Mouse (Mus musculus): ENCODE measurements at regions not wholly inside any gene's neighbourhood (a gene's known extent, or its start where the extent isn't known, plus 50 kb on each side); places are given as distances from the start of the nearest gene placed in this dataset.

GRCm38 (mm10) chr2:160485515-160485914, 118.7 kb upstream of the Mafb start:
- H3K27ac ChIP-seq (replicated peaks; ENCODE audit: low read depth, low read length) = no peak overlapping the region
- DNase-seq (no peak), ATAC-seq (ENCODE audit: low FRiP score, low TSS enrichment) (no peak)
- no peak overlapping the region for H3K9ac ChIP-seq (replicated peaks; ENCODE audit: low read length)
- H3K9me3 ChIP-seq (ENCODE audit: control insufficient read depth, low read length) = no peaks in the 10 kb centered on the region
- H3K4me1 ChIP-seq (ENCODE audit: control insufficient read depth, insufficient read depth, low read length) = no peaks in the 10 kb centered on the region
- no peak overlapping the region for H3K4me2 ChIP-seq (ENCODE audit: low read length)
- no peak overlapping the region for H3K4me3 ChIP-seq (replicated peaks; ENCODE audit: low read depth, low read length)
- H3K27me3 ChIP-seq (ENCODE audit: control insufficient read depth, insufficient read depth, low read length) = no peaks in the 10 kb centered on the region
- WGBS = 39% methylated on average over 5 of the region's 5 CpGs
- no peaks in the 10 kb centered on the region for H3K36me3 ChIP-seq (ENCODE audit: control insufficient read depth, insufficient read depth, low read length)

GRCm38 (mm10) chr2:160499726-160500125, 132.9 kb upstream of the Mafb start:
- no peak overlapping the region for H3K4me2 ChIP-seq (ENCODE audit: low read length)
- H3K36me3 ChIP-seq (ENCODE audit: control insufficient read depth, insufficient read depth, low read length) = no peaks in the 10 kb centered on the region
- 0 out of 2 replicates have a peak, but pooled peaks cover 7% of the 10 kb centered on the region for H3K4me1 ChIP-seq (ENCODE audit: control insufficient read depth, insufficient read depth, low read length)
- no peak for ATAC-seq (ENCODE audit: low FRiP score, low TSS enrichment)
- H3K9me3 ChIP-seq (ENCODE audit: control insufficient read depth, low read length) = no peaks in the 10 kb centered on the region
- WGBS = 53% methylated on average over 1 of the region's 1 CpGs
- H3K4me3 ChIP-seq (replicated peaks; ENCODE audit: low read depth, low read length) = no peak overlapping the region
- DNase-seq = no peak
- no peak overlapping the region for H3K27ac ChIP-seq (replicated peaks; ENCODE audit: low read depth, low read length)
- no peak overlapping the region for H3K9ac ChIP-seq (replicated peaks; ENCODE audit: low read length)
- no peaks in the 10 kb centered on the region for H3K27me3 ChIP-seq (ENCODE audit: control insufficient read depth, insufficient read depth, low read length)

- peaks cover 12% of the 10 kb centered on the region; the same call in 1 of the 2 replicates for H3K4me1 ChIP-seq (ENCODE audit: control insufficient read depth, insufficient read depth, low read length)
- H3K27ac ChIP-seq (replicated peaks; ENCODE audit: low read depth, low read length) = no peak overlapping the region
- no peaks in the 10 kb centered on the region for H3K27me3 ChIP-seq (ENCODE audit: control insufficient read depth, insufficient read depth, low read length)
- no peaks in the 10 kb centered on the region for H3K9me3 ChIP-seq (ENCODE audit: control insufficient read depth, low read length)
- H3K4me3 ChIP-seq (replicated peaks; ENCODE audit: low read depth, low read length) = no peak overlapping the region
- no peak overlapping the region for H3K9ac ChIP-seq (replicated peaks; ENCODE audit: low read length)
- ATAC-seq (ENCODE audit: low FRiP score, low TSS enrichment) (no peak), DNase-seq (no peak)
- H3K36me3 ChIP-seq (ENCODE audit: control insufficient read depth, insufficient read depth, low read length) = no peaks in the 10 kb centered on the region
- H3K4me2 ChIP-seq (ENCODE audit: low read length) = no peak overlapping the region
- WGBS = 84% methylated on average over 2 of the region's 2 CpGs
Measured at GRCm38 (mm10) chr2:160502901-160503300, 136.0 kb upstream of the Mafb start.

GRCm38 (mm10) chr2:160503597-160504393, 136.9 kb upstream of the Mafb start:
- H3K27ac ChIP-seq (replicated peaks; ENCODE audit: low read depth, low read length) = no peak overlapping the region
- peak; percentile 27 for DNase-seq
- no peaks in the 10 kb centered on the region for H3K27me3 ChIP-seq (ENCODE audit: control insufficient read depth, insufficient read depth, low read length)
- no peaks in the 10 kb centered on the region for H3K9me3 ChIP-seq (ENCODE audit: control insufficient read depth, low read length)
- H3K4me1 ChIP-seq (ENCODE audit: control insufficient read depth, insufficient read depth, low read length) = peaks cover 12% of the 10 kb centered on the region; the same call in 1 of the 2 replicates
- no peak overlapping the region for H3K4me3 ChIP-seq (replicated peaks; ENCODE audit: low read depth, low read length)
- no peak overlapping the region for H3K9ac ChIP-seq (replicated peaks; ENCODE audit: low read length)
- WGBS = 48% methylated on average over 16 of the region's 16 CpGs
- no peak for ATAC-seq (ENCODE audit: low FRiP score, low TSS enrichment)
- H3K4me2 ChIP-seq (ENCODE audit: low read length) = no peak overlapping the region
- H3K36me3 ChIP-seq (ENCODE audit: control insufficient read depth, insufficient read depth, low read length) = no peaks in the 10 kb centered on the region

GRCm38 (mm10) chr2:160504394-160504657, 137.5 kb upstream of the Mafb start:
- DNase-seq (no peak), ATAC-seq (ENCODE audit: low FRiP score, low TSS enrichment) (no peak)
- Histone ChIP-seq H3K27me3 (ENCODE audit: control insufficient read depth, insufficient read depth, low read length) (no peaks in the 10 kb centered on the region), H3K9ac (replicated peaks; ENCODE audit: low read length) (no peak overlapping the region), H3K4me2 (ENCODE audit: low read length) (no peak overlapping the region), H3K27ac (replicated peaks; ENCODE audit: low read depth, low read length) (no peak overlapping the region), H3K4me1 (ENCODE audit: control insufficient read depth, insufficient read depth, low read length) (peaks cover 12% of the 10 kb centered on the region; the same call in 1 of the 2 replicates), H3K9me3 (ENCODE audit: control insufficient read depth, low read length) (no peaks in the 10 kb centered on the region), H3K4me3 (replicated peaks; ENCODE audit: low read depth, low read length) (no peak overlapping the region), H3K36me3 (ENCODE audit: control insufficient read depth, insufficient read depth, low read length) (no peaks in the 10 kb centered on the region)
- 57% methylated on average over 4 of the region's 4 CpGs for WGBS

GRCm38 (mm10) chr2:160507371-160507770, 138.3 kb upstream of the Top1 start:
- Histone ChIP-seq H3K4me1 (ENCODE audit: control insufficient read depth, insufficient read depth, low read length) (peaks cover 8% of the 10 kb centered on the region; the same call in 1 of the 2 replicates), H3K4me2 (ENCODE audit: low read length) (no peak overlapping the region), H3K27ac (replicated peaks; ENCODE audit: low read depth, low read length) (no peak overlapping the region), H3K36me3 (ENCODE audit: control insufficient read depth, insufficient read depth, low read length) (no peaks in the 10 kb centered on the region), H3K9ac (replicated peaks; ENCODE audit: low read length) (no peak overlapping the region), H3K27me3 (ENCODE audit: control insufficient read depth, insufficient read depth, low read length) (no peaks in the 10 kb centered on the region), H3K4me3 (replicated peaks; ENCODE audit: low read depth, low read length) (no peak overlapping the region), H3K9me3 (ENCODE audit: control insufficient read depth, low read length) (no peaks in the 10 kb centered on the region)
- ATAC-seq (ENCODE audit: low FRiP score, low TSS enrichment) = no peak; the same call in 1 of the 2 replicates
- WGBS = 34% methylated on average over 9 of the region's 9 CpGs
- no peak for DNase-seq

GRCm38 (mm10) chr2:160507816-160508564, 137.7 kb upstream of the Top1 start:
- no peaks in the 10 kb centered on the region for H3K36me3 ChIP-seq (ENCODE audit: control insufficient read depth, insufficient read depth, low read length)
- peaks cover 5% of the 10 kb centered on the region; the same call in 1 of the 2 replicates for H3K4me1 ChIP-seq (ENCODE audit: control insufficient read depth, insufficient read depth, low read length)
- WGBS = 45% methylated on average over 22 of the region's 22 CpGs
- no peaks in the 10 kb centered on the region for H3K9me3 ChIP-seq (ENCODE audit: control insufficient read depth, low read length)
- no peak overlapping the region for H3K4me3 ChIP-seq (replicated peaks; ENCODE audit: low read depth, low read length)
- DNase-seq (peak; percentile 55), ATAC-seq (ENCODE audit: low FRiP score, low TSS enrichment) (peak; percentile 27; the same call in 1 of the 2 replicates)
- no peaks in the 10 kb centered on the region for H3K27me3 ChIP-seq (ENCODE audit: control insufficient read depth, insufficient read depth, low read length)
- H3K27ac ChIP-seq (replicated peaks; ENCODE audit: low read depth, low read length) = 0 out of 2 replicates have a peak overlapping the region, but pooled peaks have one; percentile 3
- no peak overlapping the region for H3K9ac ChIP-seq (replicated peaks; ENCODE audit: low read length)
- no peak overlapping the region for H3K4me2 ChIP-seq (ENCODE audit: low read length)

GRCm38 (mm10) chr2:160510159-160510558, 135.5 kb upstream of the Top1 start:
- Histone ChIP-seq H3K36me3 (ENCODE audit: control insufficient read depth, insufficient read depth, low read length) (no peaks in the 10 kb centered on the region), H3K4me3 (replicated peaks; ENCODE audit: low read depth, low read length) (no peak overlapping the region), H3K27me3 (ENCODE audit: control insufficient read depth, insufficient read depth, low read length) (no peaks in the 10 kb centered on the region), H3K9me3 (ENCODE audit: control insufficient read depth, low read length) (no peaks in the 10 kb centered on the region), H3K9ac (replicated peaks; ENCODE audit: low read length) (no peak overlapping the region), H3K4me2 (ENCODE audit: low read length) (no peak overlapping the region), H3K4me1 (ENCODE audit: control insufficient read depth, insufficient read depth, low read length) (peaks cover 5% of the 10 kb centered on the region; the same call in 1 of the 2 replicates), H3K27ac (replicated peaks; ENCODE audit: low read depth, low read length) (no peak overlapping the region)
- DNase-seq (no peak), ATAC-seq (ENCODE audit: low FRiP score, low TSS enrichment) (no peak)
- 93% methylated on average over 5 of the region's 5 CpGs for WGBS

All from midbrain, embryonic 14.5 days (tissue).